ENCODE assay signal across 16 mouse cellular contexts in the genomic region with DNA sequence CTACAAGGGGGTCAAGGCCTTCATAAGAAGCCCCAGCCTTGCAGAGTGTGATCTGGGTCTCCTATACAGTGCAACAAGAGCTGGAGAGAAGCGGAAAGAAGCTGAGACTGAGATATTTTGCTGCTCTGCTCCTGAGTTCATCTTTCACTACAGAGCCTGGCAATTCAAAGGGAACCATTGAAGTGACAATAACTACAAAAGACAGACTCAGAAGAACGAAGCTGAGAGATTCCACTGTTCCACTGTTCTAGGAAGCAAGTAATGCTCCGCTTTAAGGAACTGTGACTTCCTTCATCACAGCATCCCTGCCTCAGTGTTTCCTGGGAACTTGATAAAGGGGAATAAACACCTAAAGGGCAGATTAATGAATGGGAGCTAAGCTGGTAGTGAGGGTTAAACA. TPM values are rescaled to one million over a fixed set of nuclear protein-coding genes. Genes with fewer than 3 reads are reported as not detected.
"Had no signal": no experiment of that assay in that cellular context is flagged by ENCODE, and none has a peak within 500 bp of the region (broad histone marks: within the 10 kb centered on the region; RNA-seq: fewer than 3 reads in every experiment).

No protein-coding gene starts in this region.

- H3K9me3 ChIP-seq: neural tube, embryonic 12.5 days; neural tube, embryonic 13.5 days; neural tube, embryonic 15.5 days; stomach, embryonic 15.5 days had no signal

- DNase-seq: right cerebral cortex, adult 18-20 months; right cerebral cortex, postnatal 14 days; right cerebral cortex, postnatal 25 days; right cerebral cortex, postnatal 4 days; spleen, adult 18-20 months; thymus, adult 18-20 months; thymus, adult 2 months; thymus, postnatal 14 days; thymus, postnatal 25 days; thymus, postnatal 4 days had no signal

- H3K4me1 ChIP-seq: neural tube, embryonic 12.5 days; neural tube, embryonic 13.5 days; neural tube, embryonic 15.5 days; stomach, embryonic 15.5 days had no signal

- H3K9ac ChIP-seq: neural tube, embryonic 12.5 days; neural tube, embryonic 13.5 days; neural tube, embryonic 15.5 days; stomach, embryonic 15.5 days had no signal

- H3K4me2 ChIP-seq: neural tube, embryonic 12.5 days; neural tube, embryonic 13.5 days; neural tube, embryonic 15.5 days; stomach, embryonic 15.5 days had no signal

- H3K4me3 ChIP-seq: neural tube, embryonic 12.5 days; neural tube, embryonic 13.5 days; neural tube, embryonic 15.5 days; stomach, embryonic 15.5 days had no signal

- H3K27me3 ChIP-seq: neural tube, embryonic 12.5 days; neural tube, embryonic 13.5 days; neural tube, embryonic 15.5 days; stomach, embryonic 15.5 days had no signal

- H3K27ac ChIP-seq: neural tube, embryonic 12.5 days; neural tube, embryonic 13.5 days; neural tube, embryonic 15.5 days; stomach, embryonic 15.5 days; stomach, postnatal 0 days had no signal

- H3K36me3 ChIP-seq: neural tube, embryonic 12.5 days; neural tube, embryonic 13.5 days; neural tube, embryonic 15.5 days; stomach, embryonic 15.5 days had no signal

RNA-seq across cellular contexts. Expression of gene Prdm5, which starts 50.5 kb away (rescaled TPM):
- total RNA-seq: neutrophil, adult 5-6 weeks had no signal
